Mouse (Mus musculus): Measurements from ENCODE around the gene Fbxo21.

Gene Fbxo21

DNA sequence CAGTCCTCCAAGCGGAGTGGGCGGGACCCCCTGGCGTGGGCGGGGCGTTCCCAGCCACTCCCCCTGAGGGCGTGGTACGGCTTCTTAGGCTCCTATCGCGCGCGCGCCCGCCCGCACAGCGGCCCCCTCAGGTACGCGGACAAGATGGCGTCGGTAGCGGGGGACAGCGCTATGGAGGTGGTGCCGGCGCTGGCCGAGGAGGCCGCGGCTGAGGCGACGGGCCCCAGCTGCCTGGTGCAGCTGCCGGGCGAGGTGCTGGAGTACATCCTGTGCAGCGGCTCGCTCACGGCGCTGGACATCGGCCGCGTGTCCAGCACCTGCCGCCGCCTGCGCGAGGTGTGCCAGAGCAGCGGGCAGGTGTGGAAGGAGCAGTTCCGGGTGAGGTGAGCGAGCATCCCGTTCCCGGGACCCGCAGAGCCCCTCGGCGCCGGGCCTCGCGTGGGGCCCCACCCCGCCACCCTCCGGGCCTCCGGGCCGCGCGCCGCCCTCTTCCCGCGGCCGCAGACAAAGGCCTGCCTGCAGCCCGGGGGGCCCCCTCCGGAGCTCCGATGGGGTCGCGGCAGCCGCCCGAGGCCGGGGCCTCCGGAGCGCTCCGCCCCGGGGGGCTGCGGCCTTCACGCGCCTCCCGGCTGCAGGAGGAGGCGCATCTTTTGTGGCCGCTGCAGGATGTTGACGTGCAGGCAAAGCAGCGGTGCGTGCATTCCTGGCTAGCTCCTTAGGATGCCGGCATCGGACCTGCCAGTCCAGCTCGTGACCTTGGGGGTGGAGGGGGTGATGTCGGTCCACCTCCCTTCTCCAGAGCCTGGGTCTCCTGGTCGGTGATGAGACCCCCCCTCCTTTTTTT is at the start of gene Fbxo21:
Gene Fbxo21, plus strand, starts transcription at position 74 of the 844 bp plus-strand sequence.
- DNase-seq (ENCODE audit: low spot score) = peak; percentile 95

DNA sequence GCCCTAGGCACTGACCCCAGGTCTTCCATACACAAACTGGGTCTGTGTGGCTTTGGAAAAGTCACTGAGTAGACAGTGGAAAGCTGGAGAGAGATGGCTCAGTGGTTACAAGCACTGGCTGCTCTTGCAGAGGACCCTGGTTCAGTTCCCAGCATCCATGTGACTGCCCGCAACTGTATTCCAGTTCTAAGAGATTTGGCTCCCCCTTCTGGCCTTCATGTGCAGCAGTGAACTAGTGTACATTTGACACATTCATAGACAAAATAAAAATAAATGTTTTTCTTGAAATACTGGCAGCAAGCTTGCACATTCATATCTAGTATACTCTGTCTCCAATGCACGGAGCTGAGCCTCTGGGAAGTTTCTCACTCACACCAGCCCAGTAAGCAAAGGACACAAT is 48.0 kb upstream of the Fbxo21 start:
- no peak for DNase-seq (ENCODE audit: low spot score)

DNA sequence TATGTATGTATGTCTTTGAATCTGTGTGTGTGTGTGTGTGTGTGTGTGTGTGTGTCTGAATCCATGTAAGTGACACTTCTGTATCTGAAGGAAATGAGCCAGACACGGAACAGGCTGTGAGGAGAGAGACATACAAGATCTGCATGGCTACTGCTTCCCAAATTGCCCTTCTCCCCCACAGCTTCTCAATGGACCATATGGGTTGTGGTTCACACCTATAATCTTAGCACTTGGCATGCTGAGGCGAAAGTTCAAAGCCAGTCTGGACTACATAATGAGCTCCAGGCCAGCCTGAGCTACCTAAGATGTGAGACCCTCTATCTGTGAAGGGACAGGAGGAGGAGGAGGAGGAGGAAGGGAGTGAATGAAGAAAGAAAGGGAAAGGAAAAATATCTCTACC is 44.3 kb upstream of the Fbxo21 start:
- no peak for DNase-seq (ENCODE audit: low spot score)

DNA sequence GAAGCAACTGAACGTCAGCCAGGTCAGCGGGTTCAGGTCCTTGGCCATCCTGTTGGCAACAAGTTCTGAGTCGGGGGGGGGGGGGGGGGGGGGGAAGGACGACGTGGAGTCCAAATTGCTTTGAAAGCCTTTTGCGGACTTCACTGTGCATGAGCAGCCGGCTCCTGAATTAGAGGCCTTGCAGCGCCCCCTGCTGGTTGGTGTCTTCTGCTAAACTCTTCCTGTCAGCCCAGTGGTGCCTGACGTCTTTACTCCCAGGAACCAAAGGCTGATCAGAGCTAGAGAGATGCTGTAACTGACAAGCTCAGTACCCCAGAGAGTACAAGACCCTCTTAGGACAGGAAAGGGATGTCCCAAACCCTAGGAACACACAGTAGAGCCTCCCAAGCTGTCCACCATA is 43.7 kb upstream of the Fbxo21 start:
- DNase-seq (ENCODE audit: low spot score) = peak; percentile 53

DNA sequence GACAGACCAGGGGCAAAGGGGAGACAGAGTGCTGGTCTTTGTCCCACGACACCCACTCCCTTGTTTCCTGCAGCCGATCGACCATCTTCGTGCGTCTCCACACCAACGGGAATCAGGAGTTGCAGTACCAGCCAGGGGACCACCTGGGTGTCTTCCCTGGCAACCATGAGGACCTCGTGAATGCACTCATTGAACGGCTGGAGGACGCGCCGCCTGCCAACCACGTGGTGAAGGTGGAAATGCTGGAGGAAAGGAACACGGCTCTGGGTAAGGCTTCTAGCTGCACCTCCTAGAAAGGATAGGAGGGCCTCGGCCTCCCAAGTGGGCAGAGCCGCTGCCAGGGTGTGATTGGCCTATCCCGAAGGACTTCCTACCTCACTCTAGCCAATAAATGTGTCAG is 40.2 kb upstream of the Fbxo21 start:
- no peak for DNase-seq (ENCODE audit: low spot score)

DNA sequence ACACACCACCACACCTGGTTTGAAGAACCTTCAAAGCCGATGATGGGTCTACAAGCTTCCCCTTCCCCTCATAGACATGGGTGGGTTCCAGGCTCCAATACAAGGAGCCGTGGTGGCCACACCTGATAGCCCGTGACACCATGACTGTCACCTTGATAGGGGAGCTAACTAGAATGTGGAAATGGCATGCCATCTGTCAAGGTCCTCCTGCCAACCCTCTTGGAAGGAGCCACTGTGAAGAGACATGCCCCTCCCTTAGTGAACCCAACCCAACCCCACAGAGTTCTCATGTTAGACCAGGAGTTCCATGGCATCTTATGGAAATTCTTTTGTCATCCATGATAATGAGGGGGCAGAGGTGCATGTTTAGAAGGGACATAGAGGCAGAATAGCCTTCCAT is 39.3 kb upstream of the Fbxo21 start:
- DNase-seq (ENCODE audit: low spot score) = no peak

DNA sequence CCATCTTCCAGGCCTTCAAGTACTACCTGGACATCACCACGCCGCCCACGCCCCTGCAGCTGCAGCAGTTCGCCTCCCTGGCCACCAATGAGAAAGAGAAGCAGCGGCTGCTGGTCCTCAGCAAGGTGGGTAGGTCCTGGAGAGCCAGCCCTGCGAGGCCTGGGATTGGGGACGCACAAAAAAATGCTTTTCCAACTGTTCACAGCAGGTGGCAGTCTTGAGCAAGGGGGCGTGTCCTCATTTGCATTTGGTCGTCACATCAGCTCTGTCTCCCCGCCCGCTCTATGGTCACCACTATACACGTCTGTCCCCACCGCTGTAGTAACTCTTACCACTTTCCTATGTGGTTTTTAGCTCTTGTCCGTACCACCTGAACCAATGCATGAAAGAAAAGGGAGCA is 38.3 kb upstream of the Fbxo21 start:
- DNase-seq (ENCODE audit: low spot score) = peak; percentile 75

DNA sequence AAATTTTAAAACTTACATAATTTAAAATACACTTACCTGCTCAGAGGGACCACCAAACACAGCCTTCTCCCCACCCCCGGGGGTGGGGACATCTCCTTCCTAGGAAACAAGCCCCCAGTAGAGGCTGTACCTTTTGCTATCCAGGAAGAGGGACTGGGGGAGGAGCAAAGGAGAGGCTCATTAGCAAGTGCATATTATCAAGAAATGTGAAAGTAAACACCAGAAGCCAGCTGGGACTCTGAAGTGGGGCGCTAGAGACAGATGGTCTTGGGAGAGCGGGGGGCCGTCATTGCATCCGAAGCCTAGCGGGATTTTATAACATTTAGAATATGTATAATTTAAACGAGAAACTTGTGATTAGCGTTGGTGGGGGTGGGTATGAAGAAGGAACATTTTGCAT is 37.1 kb upstream of the Fbxo21 start:
- no peak for DNase-seq (ENCODE audit: low spot score)

DNA sequence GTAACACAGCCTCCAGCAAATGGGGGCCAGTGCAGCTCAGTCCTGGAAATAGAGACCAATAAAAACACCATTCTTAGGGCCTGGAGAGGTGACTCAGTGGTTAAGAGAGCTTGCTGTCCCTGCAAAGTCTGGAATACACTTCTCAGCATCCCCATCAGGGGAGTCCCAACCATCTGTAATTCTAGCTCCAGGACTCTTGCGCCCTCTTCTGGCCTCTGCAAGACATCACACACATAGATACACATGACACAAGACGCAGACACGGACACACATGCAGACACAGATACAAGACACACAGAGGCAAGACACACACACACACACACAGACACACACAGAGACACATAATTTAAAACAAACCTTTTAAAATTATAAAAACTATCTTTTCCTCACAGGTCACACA is 35.0 kb upstream of the Fbxo21 start:
- DNase-seq (ENCODE audit: low spot score) = no peak

DNA sequence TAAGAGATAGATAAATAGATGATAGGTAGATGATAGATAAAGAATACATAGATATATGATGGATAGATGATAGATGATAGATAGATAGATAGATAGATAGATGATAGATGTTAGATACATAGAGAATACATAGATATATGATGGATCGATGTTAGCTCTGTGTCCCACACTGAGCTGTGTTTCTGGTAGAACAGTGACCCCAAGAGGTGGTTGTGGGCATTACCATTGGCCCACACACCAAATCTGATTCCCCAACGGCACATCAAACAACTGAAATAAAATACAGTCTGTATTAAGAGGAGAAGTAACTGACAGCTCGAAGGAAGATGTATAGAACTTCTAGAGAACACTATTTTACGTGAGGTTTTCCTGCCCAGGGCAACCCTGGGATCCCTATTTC is 29.9 kb upstream of the Fbxo21 start:
- DNase-seq (ENCODE audit: low spot score) = no peak

DNA sequence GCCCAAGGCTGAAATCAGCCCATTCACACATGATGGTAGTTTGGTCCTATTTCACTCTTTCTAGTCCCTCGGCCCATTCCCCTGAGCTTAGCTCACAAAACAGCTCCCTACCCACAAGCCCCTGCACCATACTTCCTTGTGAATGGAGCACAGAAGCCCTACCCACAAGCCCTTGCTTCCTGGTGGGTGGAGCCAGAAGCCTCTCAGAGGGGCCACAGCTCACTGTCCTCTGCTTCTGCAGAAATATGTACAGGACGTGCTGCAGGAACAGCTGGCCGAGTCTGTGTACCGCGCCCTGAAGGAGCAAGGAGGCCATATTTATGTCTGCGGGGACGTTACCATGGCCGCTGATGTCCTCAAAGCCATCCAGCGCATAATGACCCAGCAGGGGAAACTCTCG is 27.1 kb upstream of the Fbxo21 start:
- no peak for DNase-seq (ENCODE audit: low spot score)

DNA sequence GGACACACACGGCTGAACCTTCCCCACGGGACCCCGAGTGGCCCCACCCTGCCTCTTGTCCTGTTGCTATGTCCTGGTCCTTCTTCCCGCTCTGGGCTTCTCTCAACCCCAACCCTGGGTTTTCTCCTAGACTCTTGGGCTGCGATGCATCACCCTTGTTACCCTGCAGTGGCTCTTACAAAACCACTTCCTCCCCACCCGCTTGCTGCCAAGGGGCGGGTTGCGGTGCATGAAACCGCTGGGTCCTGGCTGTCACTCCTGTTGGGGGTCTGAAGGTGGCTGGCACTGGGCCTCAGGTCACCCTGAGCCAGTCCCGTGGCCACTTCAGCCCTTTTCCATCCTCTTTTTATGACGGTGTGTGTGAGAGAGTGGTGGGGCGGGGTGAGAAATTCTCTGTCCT is 22.6 kb upstream of the Fbxo21 start:
- no peak for DNase-seq (ENCODE audit: low spot score)

DNA sequence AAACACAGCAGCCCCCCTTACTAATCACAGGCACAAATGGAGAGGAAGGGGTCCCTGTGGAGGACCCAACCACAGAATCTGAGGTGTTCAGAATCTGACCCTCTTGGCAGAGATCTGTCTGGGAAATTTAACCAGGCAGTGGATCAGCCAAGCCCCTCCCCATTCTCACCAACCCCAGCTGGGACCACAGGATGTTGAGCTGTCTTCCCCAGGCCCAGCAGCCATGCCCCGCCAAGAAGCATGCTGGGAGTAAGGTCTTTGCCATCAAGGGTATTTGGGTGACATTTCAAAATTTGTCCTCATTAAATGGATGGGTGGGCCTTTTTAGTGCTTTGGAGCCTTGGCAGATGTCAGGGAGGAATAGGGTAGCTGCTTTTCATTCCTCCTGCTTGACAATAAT is 22.1 kb upstream of the Fbxo21 start:
- DNase-seq (ENCODE audit: low spot score) = no peak

DNA sequence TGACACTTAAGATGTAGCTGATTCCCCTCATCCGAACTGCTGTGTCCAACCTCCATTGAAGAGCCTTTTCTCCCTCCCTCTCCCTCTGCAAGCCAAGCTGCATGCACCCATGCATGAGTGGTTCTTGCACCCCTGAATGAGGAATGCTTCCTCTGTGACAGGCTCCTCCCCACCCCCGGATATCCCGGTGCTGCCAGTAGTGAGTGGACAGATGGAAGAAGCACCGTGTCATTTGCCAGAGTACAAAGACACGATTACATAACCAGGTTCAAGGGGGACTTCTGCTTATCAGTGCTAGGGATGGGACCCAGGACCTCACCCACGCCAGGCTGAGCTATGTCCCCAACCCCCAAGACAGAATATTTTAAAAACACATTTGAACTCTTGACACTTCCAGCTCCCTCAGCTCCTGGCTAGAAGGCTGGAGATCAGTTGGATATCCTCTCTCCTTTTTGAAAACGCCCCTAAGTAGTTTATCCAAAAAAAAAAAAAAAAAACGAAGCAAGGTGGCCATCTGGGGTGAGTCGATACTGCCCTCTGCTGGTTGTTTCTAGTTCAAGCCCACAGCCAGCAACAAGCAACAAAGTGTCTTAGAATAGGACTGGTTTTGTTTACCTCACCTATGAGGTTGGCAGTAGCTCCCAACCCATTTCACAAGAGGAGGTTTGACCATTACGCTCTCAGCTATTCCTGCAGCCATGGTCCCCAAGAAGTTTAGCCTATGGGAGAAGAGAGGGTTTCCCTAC is 20.7 kb upstream of the Fbxo21 start:
- no peak for DNase-seq (ENCODE audit: low spot score)

DNA sequence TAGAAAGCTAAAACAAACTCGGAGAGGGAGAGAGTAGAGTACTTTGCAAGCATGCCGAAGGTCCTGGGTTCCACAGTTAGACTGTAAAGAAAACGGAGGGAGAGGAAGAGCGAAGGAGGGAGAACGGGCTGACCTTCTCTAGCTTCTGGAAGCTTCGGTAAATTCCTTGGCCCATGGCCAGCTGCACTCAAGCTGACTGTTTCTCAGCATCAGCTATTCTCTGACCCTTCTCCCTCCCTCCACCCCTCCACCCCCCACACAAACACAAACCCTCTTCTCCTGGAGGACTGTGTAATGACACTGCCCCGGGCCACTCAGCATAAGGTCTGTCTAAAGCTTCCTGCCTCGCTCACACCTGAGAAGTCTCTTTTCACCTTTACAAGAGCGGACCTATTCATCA is 11.8 kb upstream of the Fbxo21 start:
- peak; percentile 53 for DNase-seq (ENCODE audit: low spot score)

DNA sequence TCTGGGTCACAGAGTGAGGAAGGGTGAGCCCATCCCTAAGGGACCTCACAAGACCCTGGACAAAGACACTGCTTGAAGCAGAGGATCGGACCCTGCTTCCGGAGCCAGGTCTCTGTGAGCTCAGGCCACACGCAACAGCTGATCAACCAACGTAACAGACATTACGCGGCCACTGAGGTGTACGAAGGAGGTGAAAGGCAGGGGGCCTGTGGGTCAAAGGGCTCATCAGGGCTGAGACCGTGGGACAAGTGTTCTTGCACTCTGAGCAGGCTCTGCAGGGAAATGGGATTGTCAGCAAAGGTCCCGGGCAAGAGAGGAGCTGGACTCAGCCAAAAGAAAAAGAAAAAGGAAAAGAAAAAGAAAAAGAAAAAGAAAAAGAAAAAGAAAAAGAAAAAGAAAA is 9.6 kb upstream of the Fbxo21 start:
- peak; percentile 43 for DNase-seq (ENCODE audit: low spot score)

DNA sequence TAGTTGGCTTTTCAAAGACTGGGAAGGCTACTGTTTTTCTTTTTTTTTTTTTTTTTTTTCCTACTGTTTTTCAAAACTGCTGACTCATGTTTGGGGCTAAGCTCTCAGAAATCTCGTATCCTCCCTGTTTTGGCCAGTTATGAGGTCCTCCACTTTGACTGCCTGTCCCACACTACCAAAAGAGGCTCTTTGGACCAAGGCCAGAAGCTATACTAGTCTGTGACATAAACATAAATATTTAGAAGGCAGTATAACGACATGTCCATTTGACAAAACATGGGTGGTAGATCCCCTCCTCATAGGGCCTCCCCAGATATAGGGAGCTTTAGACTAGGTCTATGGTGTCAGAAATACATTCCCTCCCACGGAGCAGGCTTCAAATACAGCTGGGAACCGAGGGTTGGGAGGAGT is 8.9 kb upstream of the Fbxo21 start:
- no peak for DNase-seq (ENCODE audit: low spot score)

DNA sequence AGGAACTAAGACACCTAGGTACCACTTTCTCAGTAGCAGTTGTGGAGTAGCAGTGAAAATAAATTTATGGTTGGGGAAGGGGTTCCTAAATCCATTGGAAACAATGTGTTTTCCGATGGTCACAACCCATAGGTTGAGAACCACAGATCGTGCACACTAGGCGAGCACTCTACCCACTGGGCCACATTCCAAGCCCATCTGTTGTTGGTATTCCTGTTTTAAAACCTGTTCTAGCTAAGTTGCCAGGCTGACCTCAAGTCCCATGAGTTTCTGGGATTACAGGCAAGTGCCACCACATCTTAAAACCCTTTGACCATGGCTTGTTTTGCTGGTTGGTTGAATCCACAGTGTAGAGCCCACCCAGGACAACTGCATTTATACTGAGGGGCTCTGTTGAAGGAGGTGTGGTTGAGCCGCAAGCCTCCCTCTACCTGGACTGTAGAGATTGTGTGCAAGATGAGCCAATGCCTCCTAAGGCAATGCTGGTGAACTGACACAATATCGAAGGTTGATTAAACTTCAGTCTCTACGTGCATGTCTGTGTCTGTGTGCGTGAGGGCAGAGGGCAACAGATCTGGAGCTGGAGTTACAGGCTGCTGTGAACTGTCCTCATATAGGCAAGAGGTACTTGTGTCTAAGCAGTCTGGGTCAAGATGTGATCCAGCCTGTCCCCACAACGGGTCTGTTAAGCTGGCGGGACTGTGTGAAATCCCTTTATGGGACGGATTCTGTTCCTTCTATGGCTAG is 6.7 kb upstream of the Fbxo21 start:
- DNase-seq (ENCODE audit: low spot score) = no peak

DNA sequence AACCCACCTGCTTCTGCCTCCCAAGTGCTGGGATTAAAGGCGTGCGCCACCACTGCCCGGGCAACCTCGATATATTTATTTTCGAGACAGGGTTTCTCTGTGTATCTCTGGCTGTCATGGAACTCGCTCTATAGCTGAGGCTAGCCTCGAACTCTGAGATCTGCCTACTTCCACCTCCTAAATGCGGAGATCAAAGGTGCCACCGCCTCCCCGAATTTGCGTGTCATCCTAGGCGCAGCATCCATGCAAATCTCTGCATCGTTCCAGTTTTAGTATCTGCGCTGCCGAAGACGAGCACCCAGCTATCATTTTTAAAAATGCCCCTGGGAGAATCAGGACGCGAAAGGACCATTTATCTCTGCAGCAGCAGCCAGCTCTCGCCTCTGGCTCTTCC is 270 bp upstream of the Fbxo21 start:
- DNase-seq (ENCODE audit: low spot score) = no peak

DNA sequence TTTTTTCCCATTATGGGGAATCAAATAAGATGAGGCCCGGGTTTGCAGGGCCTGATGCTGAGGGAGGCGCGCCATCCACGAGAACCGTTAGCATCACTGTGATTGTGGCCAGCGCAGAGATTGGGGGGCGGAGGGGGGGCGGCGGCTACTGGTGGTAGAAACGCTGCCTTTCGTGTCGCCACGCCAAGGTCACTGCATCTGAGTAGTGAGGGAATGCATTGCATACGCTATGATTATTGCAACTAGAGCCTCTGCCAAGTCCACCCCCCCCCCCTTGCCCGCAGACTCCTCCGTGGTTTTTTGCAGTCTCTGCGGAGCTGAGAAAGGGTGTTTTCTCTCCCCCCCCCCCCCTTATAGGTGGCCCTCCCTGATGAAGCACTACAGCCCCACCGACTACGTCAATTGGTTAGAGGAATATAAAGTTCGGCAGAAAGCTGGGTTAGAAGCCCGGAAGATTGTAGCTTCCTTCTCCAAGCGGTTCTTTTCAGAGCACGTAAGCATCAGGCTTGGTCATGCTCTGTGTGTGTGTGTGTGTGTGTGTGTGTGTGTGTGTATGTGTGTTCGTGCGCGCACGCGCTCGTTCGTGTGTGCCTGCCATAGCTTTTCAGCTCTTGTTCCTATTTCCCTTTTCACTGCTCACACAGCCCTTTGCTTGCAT is 1.1 kb downstream of the Fbxo21 start:
- no peak for DNase-seq (ENCODE audit: low spot score)

DNA sequence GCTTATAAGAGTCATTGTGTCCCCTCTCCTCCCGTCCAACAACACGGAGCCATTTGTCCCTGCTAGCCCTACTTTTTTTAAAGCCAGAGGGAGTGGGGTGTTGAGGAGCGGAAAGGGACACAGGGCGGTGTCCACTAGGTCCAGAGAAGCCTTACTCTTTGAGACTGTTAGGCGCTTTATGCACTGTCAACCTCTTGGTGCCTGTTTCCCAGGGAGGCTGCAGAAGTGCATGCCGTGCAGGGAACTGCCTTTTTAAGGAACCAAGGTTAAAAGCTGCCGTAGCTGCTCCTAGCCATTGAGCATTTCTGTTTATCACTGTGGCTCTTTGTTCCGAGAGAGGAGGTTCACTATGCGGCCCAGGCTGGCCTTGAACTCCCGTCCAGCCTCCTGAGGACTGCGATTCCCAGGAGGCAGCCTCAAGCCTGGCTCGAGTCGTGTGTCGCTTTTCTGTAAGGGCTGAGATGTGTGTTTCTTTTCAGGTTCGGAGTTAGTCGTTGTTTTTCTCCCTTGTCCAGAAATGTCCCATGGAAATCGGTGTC is 1.7 kb downstream of the Fbxo21 start:
- no peak for DNase-seq (ENCODE audit: low spot score)

DNA sequence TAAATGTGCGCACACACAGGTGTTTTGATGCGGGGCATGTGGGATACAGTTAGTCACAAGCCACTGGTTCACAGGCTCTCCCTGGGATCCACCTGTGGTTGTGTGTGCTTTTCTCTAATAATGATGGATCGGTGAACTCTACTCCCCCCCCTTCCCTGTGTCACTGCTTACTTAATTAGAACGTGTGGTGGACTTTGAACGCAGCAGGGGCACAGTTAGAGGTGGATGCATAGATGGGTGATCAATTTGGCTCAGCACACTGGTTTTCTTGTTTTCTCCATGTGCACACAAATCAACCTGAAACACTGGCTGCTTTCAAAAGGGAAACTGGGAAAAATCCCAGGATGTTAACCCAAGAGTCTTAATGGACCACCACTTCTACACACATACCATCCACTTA is 2.6 kb downstream of the Fbxo21 start:
- no peak for DNase-seq (ENCODE audit: low spot score)
